ENCODE assay signal across 11 mouse cellular contexts in genomic region chr4:71968701-71969100, GRCm38 (mm10).
DNase-seq lines count a peak whose midpoint lies in the region; ATAC-seq lines count a peak whose summit lies in the region.
"Had no signal": no experiment of that assay in that cellular context is flagged by ENCODE, and none has a peak within 500 bp of the region (broad histone marks: within the 10 kb centered on the region; RNA-seq: fewer than 3 reads in every experiment).

No protein-coding gene starts in this region.

- DNase-seq in limb, embryonic 10.5 days (ENCODE audit: low spot score), result no peak
- DNase-seq in adrenal gland, adult 8-10 months, result peak; percentile 41
- DNase-seq in gastrocnemius, postnatal 14 days, result peak; percentile 56
- DNase-seq in lung, postnatal 14 days, result peak; percentile 1
- no peak for DNase-seq in frontal cortex, postnatal 10 days (ENCODE audit: low spot score in 2 of 2)
- DNase-seq in forebrain, embryonic 10.5 days (ENCODE audit: extremely low spot score, low spot score), result no peak
- DNase-seq: layer of hippocampus, postnatal 36 days had no signal

- no peak overlapping the region for H3K9ac ChIP-seq in limb, embryonic 13.5 days

- ATAC-seq in limb, embryonic 13.5 days (ENCODE audit: low FRiP score, low read depth), result peak; percentile 73
- ATAC-seq in erythroid progenitor cell, adult 5-6 weeks (replicated peaks; ENCODE audit: low FRiP score, poor library complexity, severe bottlenecking), result no peak
- ATAC-seq: midbrain, embryonic 16.5 days had no signal

- H3K4me2 ChIP-seq in limb, embryonic 13.5 days (replicated peaks), result no peak overlapping the region

- 40% methylated on average over 1 of the region's 1 CpGs for WGBS in limb, embryonic 13.5 days
- WGBS in limb, embryonic 10.5 days, result 41% methylated on average over 1 of the region's 1 CpGs
- 57% methylated on average over 1 of the region's 1 CpGs for WGBS in forebrain, embryonic 10.5 days

- no peaks in the 10 kb centered on the region for H3K9me3 ChIP-seq in limb, embryonic 13.5 days
- H3K9me3 ChIP-seq in limb, embryonic 10.5 days (replicated peaks), result no peaks in the 10 kb centered on the region
- H3K9me3 ChIP-seq in forebrain, embryonic 10.5 days, result no peaks in the 10 kb centered on the region

- no peak overlapping the region for H3K4me3 ChIP-seq in limb, embryonic 13.5 days
- no peak overlapping the region for H3K4me3 ChIP-seq in limb, embryonic 10.5 days
- H3K4me3 ChIP-seq in forebrain, embryonic 10.5 days, result no peak overlapping the region
- H3K4me3 ChIP-seq: heart, adult 2 months had no signal

- no peaks in the 10 kb centered on the region for H3K27me3 ChIP-seq in limb, embryonic 13.5 days
- H3K27me3 ChIP-seq in limb, embryonic 10.5 days (ENCODE audit: low read depth, poor library complexity, severe bottlenecking), result no peaks in the 10 kb centered on the region
- no peaks in the 10 kb centered on the region for H3K27me3 ChIP-seq in forebrain, embryonic 10.5 days (ENCODE audit: poor library complexity, severe bottlenecking)

- intact Hi-C loops in gastrocnemius, postnatal 14 days (cut with DNase I; ENCODE audit: low total_unique reads), result no loop called here

- no peaks in the 10 kb centered on the region for H3K4me1 ChIP-seq in limb, embryonic 13.5 days
- no peaks in the 10 kb centered on the region for H3K4me1 ChIP-seq in limb, embryonic 10.5 days
- H3K4me1 ChIP-seq in forebrain, embryonic 10.5 days, result no peaks in the 10 kb centered on the region

- H3K27ac ChIP-seq in limb, embryonic 13.5 days, result no peak overlapping the region
- H3K27ac ChIP-seq in limb, embryonic 10.5 days, result no peak overlapping the region
- no peak overlapping the region for H3K27ac ChIP-seq in forebrain, embryonic 10.5 days
- H3K27ac ChIP-seq: heart, adult 2 months had no signal

- H3K36me3 ChIP-seq in limb, embryonic 13.5 days, result no peaks in the 10 kb centered on the region
- no peaks in the 10 kb centered on the region for H3K36me3 ChIP-seq in limb, embryonic 10.5 days
- no peaks in the 10 kb centered on the region for H3K36me3 ChIP-seq in forebrain, embryonic 10.5 days (replicated peaks)

Comparison
In these comparisons a context has a peak if more than half of its experiments do, and no peak if none do; other contexts are left out.
1. DNase-seq: peak in adrenal gland, adult 8-10 months (single experiment), gastrocnemius, postnatal 14 days (single experiment) and lung, postnatal 14 days (single experiment); none in limb, embryonic 10.5 days (single experiment), frontal cortex, postnatal 10 days (0 of 2) and forebrain, embryonic 10.5 days (single experiment).